Comparison of ENCODE assay signal across 15 mouse cellular contexts in genomic region chr1:164959787-164960385, GRCm38 (mm10). TPM values are rescaled to one million over a fixed set of nuclear protein-coding genes. Genes with fewer than 3 reads are reported as not detected.
DNase-seq lines count a peak whose midpoint lies in the region; ATAC-seq lines count a peak whose summit lies in the region.
"Had no signal": no experiment of that assay in that cellular context is flagged by ENCODE, and none has a peak within 500 bp of the region (broad histone marks: within the 10 kb centered on the region; RNA-seq: fewer than 3 reads in every experiment).

No protein-coding gene starts in this region.

- no peaks in the 10 kb centered on the region for H3K27me3 ChIP-seq in liver, embryonic 16.5 days (ENCODE audit: control insufficient read depth, insufficient read depth, low read depth, low read length)
- H3K27me3 ChIP-seq in liver, embryonic 11.5 days (replicated peaks; ENCODE audit: control insufficient read depth, insufficient read depth, low read length) = no peaks in the 10 kb centered on the region
- no peaks in the 10 kb centered on the region for H3K27me3 ChIP-seq in megakaryocyte, embryonic 14.5 days (replicated peaks)
- H3K27me3 ChIP-seq: heart, embryonic 13.5 days; midbrain, embryonic 15.5 days had no signal

- no peak for ATAC-seq in liver, embryonic 16.5 days (ENCODE audit: low read depth)
- ATAC-seq in liver, embryonic 11.5 days (replicated peaks; ENCODE audit: low FRiP score) = no peak
- ATAC-seq: hindbrain, postnatal 0 days; midbrain, embryonic 15.5 days had no signal

- no peak overlapping the region for H3K4me3 ChIP-seq in liver, embryonic 16.5 days (ENCODE audit: low read depth, low read length)
- no peak overlapping the region for H3K4me3 ChIP-seq in liver, embryonic 11.5 days (ENCODE audit: low read depth, low read length)
- H3K4me3 ChIP-seq in megakaryocyte, embryonic 14.5 days (replicated peaks) = peak overlapping the region; percentile 89
- H3K4me3 ChIP-seq: heart, embryonic 13.5 days; midbrain, embryonic 15.5 days had no signal

- no peak for DNase-seq in liver, embryonic 11.5 days (ENCODE audit: low spot score)
- peak; percentile 47 to 58 for DNase-seq in CD8-positive naive resting alpha-beta T cell, adult 2 months (ENCODE audit: low read depth in 2 of 2, low spot score in 2 of 2)
- peak; percentile 35 to 37 for DNase-seq in thymus, postnatal 10 days (ENCODE audit: low spot score in 2 of 2)
- no peak for DNase-seq in right cerebral cortex, postnatal 25 days
- DNase-seq in gastrocnemius, adult 8-10 months (ENCODE audit: low spot score in 2 of 2) = no peak
- DNase-seq in cerebellum, postnatal 10 days = no peak
- DNase-seq: cerebellum, postnatal 36 days; kidney, postnatal 36 days had no signal

- H3K4me1 ChIP-seq in liver, embryonic 16.5 days (ENCODE audit: control insufficient read depth, low read depth, low read length) = no peaks in the 10 kb centered on the region
- no peaks in the 10 kb centered on the region for H3K4me1 ChIP-seq in liver, embryonic 11.5 days (replicated peaks; ENCODE audit: control insufficient read depth, insufficient read depth, low read length)
- peaks cover 36% of the 10 kb centered on the region for H3K4me1 ChIP-seq in megakaryocyte, embryonic 14.5 days
- H3K4me1 ChIP-seq: heart, embryonic 13.5 days; midbrain, embryonic 15.5 days had no signal

- H3K9ac ChIP-seq in liver, embryonic 16.5 days (ENCODE audit: low read depth, low read length) = no peak overlapping the region
- H3K9ac ChIP-seq in liver, embryonic 11.5 days (ENCODE audit: low read depth, low read length) = no peak overlapping the region
- H3K9ac ChIP-seq: heart, embryonic 13.5 days; liver, embryonic 14.5 days; midbrain, embryonic 15.5 days had no signal

- WGBS in liver, embryonic 16.5 days (ENCODE audit: insufficient replicate concordance) = 18% methylated on average over 11 of the region's 11 CpGs
- 49% methylated on average over 11 of the region's 11 CpGs for WGBS in liver, embryonic 11.5 days

- peak overlapping the region; percentile 20; the same call in 1 of the 2 replicates for H3K4me2 ChIP-seq in liver, embryonic 16.5 days (ENCODE audit: low read depth, low read length)
- no peak overlapping the region for H3K4me2 ChIP-seq in liver, embryonic 11.5 days
- H3K4me2 ChIP-seq: heart, embryonic 13.5 days; midbrain, embryonic 15.5 days had no signal

- H3K9me3 ChIP-seq in liver, embryonic 16.5 days (replicated peaks; ENCODE audit: control insufficient read depth, low read length) = no peaks in the 10 kb centered on the region
- no peaks in the 10 kb centered on the region for H3K9me3 ChIP-seq in liver, embryonic 11.5 days (ENCODE audit: control insufficient read depth, low read length)
- no peaks in the 10 kb centered on the region for H3K9me3 ChIP-seq in megakaryocyte, embryonic 14.5 days
- H3K9me3 ChIP-seq: heart, embryonic 13.5 days; midbrain, embryonic 15.5 days had no signal

- H3K36me3 ChIP-seq in liver, embryonic 16.5 days (ENCODE audit: control insufficient read depth, insufficient read depth) = no peaks in the 10 kb centered on the region
- H3K36me3 ChIP-seq in liver, embryonic 11.5 days (ENCODE audit: control insufficient read depth, insufficient read depth, low read length) = no peaks in the 10 kb centered on the region
- no peaks in the 10 kb centered on the region for H3K36me3 ChIP-seq in megakaryocyte, embryonic 14.5 days (replicated peaks; ENCODE audit: low read length)
- H3K36me3 ChIP-seq: heart, embryonic 13.5 days; midbrain, embryonic 15.5 days had no signal

- no peak overlapping the region for H3K27ac ChIP-seq in liver, embryonic 16.5 days (ENCODE audit: low read length)
- no peak overlapping the region for H3K27ac ChIP-seq in liver, embryonic 11.5 days (ENCODE audit: low read depth, low read length)
- H3K27ac ChIP-seq: heart, embryonic 13.5 days; hindbrain, postnatal 0 days; liver, embryonic 14.5 days; midbrain, embryonic 15.5 days had no signal

RNA-seq across cellular contexts. Expression of gene Xcl1, which starts 24.6 kb away (rescaled TPM):
- polyA plus RNA-seq in liver, embryonic 16.5 days (2015; fragmentation: Nextera tagmentation; extraction: Ambion mirVana) = not detected in 2 replicates
- not detected in 2 replicates for polyA plus RNA-seq in liver, embryonic 11.5 days (2014; fragmentation: Nextera tagmentation; extraction: Ambion mirVana)
- polyA plus RNA-seq in megakaryocyte, embryonic 14.5 days (2012; ENCODE audit: insufficient read depth, low replicate concordance) = not detected in 2 replicates
- total RNA-seq in gastrocnemius, adult 8-10 months (2022) = not detected
- total RNA-seq: hindbrain, postnatal 0 days had no signal
- polyA plus RNA-seq: heart, embryonic 13.5 days; hindbrain, postnatal 0 days; liver, embryonic 14.5 days; midbrain, embryonic 15.5 days; stomach, embryonic 16.5 days had no signal

Comparison
In these comparisons a context has a peak if more than half of its experiments do, and no peak if none do; other contexts are left out.
1. DNase-seq: peak in CD8-positive naive resting alpha-beta T cell, adult 2 months (2 of 2) and thymus, postnatal 10 days (2 of 2); none in liver, embryonic 11.5 days (single experiment), right cerebral cortex, postnatal 25 days (single experiment), gastrocnemius, adult 8-10 months (0 of 2) and cerebellum, postnatal 10 days (0 of 2).